Mouse (Mus musculus): ENCODE data around the gene Alg12. TPM values are rescaled to one million over a fixed set of nuclear protein-coding genes. Genes with fewer than 3 reads are reported as not detected.

Gene Alg12
- polyA plus RNA-seq, 1 experiment: 16.6 TPM

GRCm38 (mm10) chr15:88849621-88850020 is 30.5 kb upstream of the Alg12 start:
- TF ChIP-seq POLR2A (IDR thresholded peaks at IDR 0.05; ENCODE audit: low read depth, low read length) (no peak), CTCF (IDR thresholded peaks at IDR 0.05; ENCODE audit: extremely low read depth, insufficient read depth, insufficient read length, insufficient replicate concordance) (no peak)
- H3K27ac ChIP-seq (ENCODE audit: insufficient read depth, low read length): no peak overlapping the region
- no peak overlapping the region for H3K4me3 ChIP-seq (ENCODE audit: extremely low read depth, insufficient read depth, insufficient read length)
- 90% methylated on average over 2 of the region's 2 CpGs for WGBS
- no peaks in the 10 kb centered on the region for H3K27me3 ChIP-seq (ENCODE audit: control insufficient read depth, insufficient read depth, low read length)
- no peak for DNase-seq (ENCODE audit: low read depth in 1 of 2, low spot score in 2 of 2)
- H3K36me3 ChIP-seq (ENCODE audit: control insufficient read depth, insufficient read depth, low read length): no peaks in the 10 kb centered on the region
- no peaks in the 10 kb centered on the region for H3K4me1 ChIP-seq (ENCODE audit: control insufficient read depth, insufficient read depth, insufficient read length)

- Histone ChIP-seq H3K36me3 (ENCODE audit: control insufficient read depth, insufficient read depth, low read length) (no peaks in the 10 kb centered on the region), H3K27me3 (ENCODE audit: control insufficient read depth, insufficient read depth, low read length) (no peaks in the 10 kb centered on the region), H3K4me1 (ENCODE audit: control insufficient read depth, insufficient read depth, insufficient read length) (no peaks in the 10 kb centered on the region), H3K4me3 (ENCODE audit: extremely low read depth, insufficient read depth, insufficient read length) (no peak overlapping the region), H3K27ac (ENCODE audit: insufficient read depth, low read length) (no peak overlapping the region)
- TF ChIP-seq CTCF (IDR thresholded peaks at IDR 0.05; ENCODE audit: extremely low read depth, insufficient read depth, insufficient read length, insufficient replicate concordance): no peak
- 85% methylated on average over 1 of the region's 1 CpGs for WGBS
- no peak for DNase-seq (ENCODE audit: low read depth in 1 of 2, low spot score in 2 of 2)
Measured at GRCm38 (mm10) chr15:88848661-88849060, 29.5 kb upstream of the Alg12 start.

GRCm38 (mm10) chr15:88844966-88845365 is 25.8 kb upstream of the Alg12 start:
- no peak overlapping the region for H3K27ac ChIP-seq (ENCODE audit: insufficient read depth, low read length)
- WGBS: 85% methylated on average over 7 of the region's 7 CpGs

GRCm38 (mm10) chr15:88843486-88844097 is 24.5 kb upstream of the Alg12 start:
- 27% methylated on average over 8 of the region's 8 CpGs for WGBS
- Histone ChIP-seq H3K36me3 (ENCODE audit: control insufficient read depth, insufficient read depth, low read length) (no peaks in the 10 kb centered on the region), H3K27me3 (ENCODE audit: control insufficient read depth, insufficient read depth, low read length) (no peaks in the 10 kb centered on the region), H3K4me1 (ENCODE audit: control insufficient read depth, insufficient read depth, insufficient read length) (no peaks in the 10 kb centered on the region), H3K4me3 (ENCODE audit: extremely low read depth, insufficient read depth, insufficient read length) (no peak overlapping the region), H3K27ac (ENCODE audit: insufficient read depth, low read length) (no peak overlapping the region)
- TF ChIP-seq CTCF (IDR thresholded peaks at IDR 0.05; ENCODE audit: extremely low read depth, insufficient read depth, insufficient read length, insufficient replicate concordance): no peak
- TF ChIP-seq POLR2A (IDR thresholded peaks at IDR 0.05; ENCODE audit: low read depth, low read length): no peak
- no peak for DNase-seq (ENCODE audit: low read depth in 1 of 2, low spot score in 2 of 2)

More at GRCm38 (mm10) chr15:88844966-88845365, 25.8 kb upstream of the Alg12 start:
- TF ChIP-seq POLR2A (IDR thresholded peaks at IDR 0.05; ENCODE audit: low read depth, low read length) (no peak), CTCF (IDR thresholded peaks at IDR 0.05; ENCODE audit: extremely low read depth, insufficient read depth, insufficient read length, insufficient replicate concordance) (no peak)
- no peak for DNase-seq (ENCODE audit: low read depth in 1 of 2, low spot score in 2 of 2)
- Histone ChIP-seq H3K4me3 (ENCODE audit: extremely low read depth, insufficient read depth, insufficient read length) (no peak overlapping the region), H3K4me1 (ENCODE audit: control insufficient read depth, insufficient read depth, insufficient read length) (no peaks in the 10 kb centered on the region), H3K27me3 (ENCODE audit: control insufficient read depth, insufficient read depth, low read length) (no peaks in the 10 kb centered on the region), H3K36me3 (ENCODE audit: control insufficient read depth, insufficient read depth, low read length) (no peaks in the 10 kb centered on the region)

DNA sequence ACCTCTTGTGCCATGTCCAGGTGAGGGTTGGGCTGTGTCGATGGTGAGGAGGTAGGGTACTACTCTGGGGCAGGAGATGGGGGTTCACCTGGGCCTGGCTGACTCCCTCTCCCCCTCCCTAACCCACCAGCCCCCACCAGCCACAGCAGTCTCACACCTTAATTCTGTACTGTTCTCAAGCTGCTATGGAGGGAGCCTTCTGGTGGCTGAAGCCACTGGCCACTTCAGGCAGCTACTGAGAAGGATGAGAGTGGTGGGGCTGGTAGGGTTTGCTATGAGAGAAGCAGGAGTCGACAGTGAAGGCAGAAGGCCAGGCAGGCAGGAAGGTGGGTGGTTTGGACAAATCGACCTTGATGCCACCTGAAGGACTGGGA is 23.2 kb upstream of the Alg12 start:
- Histone ChIP-seq H3K4me1 (ENCODE audit: control insufficient read depth, insufficient read depth, insufficient read length) (no peaks in the 10 kb centered on the region), H3K27ac (ENCODE audit: insufficient read depth, low read length) (no peak overlapping the region), H3K4me3 (ENCODE audit: extremely low read depth, insufficient read depth, insufficient read length) (no peak overlapping the region), H3K36me3 (ENCODE audit: control insufficient read depth, insufficient read depth, low read length) (no peaks in the 10 kb centered on the region), H3K27me3 (ENCODE audit: control insufficient read depth, insufficient read depth, low read length) (no peaks in the 10 kb centered on the region)
- 73% methylated on average over 3 of the region's 3 CpGs for WGBS
- no peak for DNase-seq (ENCODE audit: low read depth in 1 of 2, low spot score in 2 of 2)
- TF ChIP-seq CTCF (IDR thresholded peaks at IDR 0.05; ENCODE audit: extremely low read depth, insufficient read depth, insufficient read length, insufficient replicate concordance): no peak
- no peak for TF ChIP-seq POLR2A (IDR thresholded peaks at IDR 0.05; ENCODE audit: low read depth, low read length)

DNA sequence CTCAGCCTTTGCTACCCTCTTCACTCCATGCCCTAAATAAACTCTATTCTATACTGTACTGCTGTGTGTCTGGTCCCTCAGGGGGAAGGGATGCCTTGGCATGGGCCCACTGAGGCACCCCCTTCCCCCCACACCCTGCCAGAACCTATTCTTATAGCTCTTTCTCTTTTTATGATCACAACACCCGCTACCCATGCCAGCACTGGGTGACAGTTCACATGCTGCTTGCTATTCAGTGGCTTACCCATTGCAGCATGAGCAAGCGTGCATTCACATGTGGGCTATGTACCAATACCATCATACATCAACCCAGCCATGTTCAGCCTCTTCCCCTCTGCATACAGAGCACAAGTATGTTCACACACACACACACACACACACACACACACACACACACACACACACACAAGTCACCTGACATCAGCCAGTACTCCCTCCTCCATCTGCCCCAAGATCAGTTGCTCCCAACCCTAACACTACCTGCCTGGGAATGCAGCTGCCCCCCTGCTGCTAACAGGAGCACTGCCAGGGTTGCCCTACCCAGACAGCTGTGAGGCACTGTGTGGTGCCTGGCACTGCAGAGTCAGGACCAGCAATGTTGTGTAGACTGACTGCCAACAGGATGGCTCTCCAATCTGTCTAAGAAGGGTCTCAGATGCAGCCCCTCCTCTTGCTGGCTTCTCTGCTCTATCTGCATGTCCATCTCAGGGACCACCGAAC is 22.6 kb upstream of the Alg12 start:
- Histone ChIP-seq H3K27me3 (ENCODE audit: control insufficient read depth, insufficient read depth, low read length) (no peaks in the 10 kb centered on the region), H3K36me3 (ENCODE audit: control insufficient read depth, insufficient read depth, low read length) (no peaks in the 10 kb centered on the region), H3K27ac (ENCODE audit: insufficient read depth, low read length) (no peak overlapping the region), H3K4me1 (ENCODE audit: control insufficient read depth, insufficient read depth, insufficient read length) (no peaks in the 10 kb centered on the region), H3K4me3 (ENCODE audit: extremely low read depth, insufficient read depth, insufficient read length) (no peak overlapping the region)
- TF ChIP-seq CTCF (IDR thresholded peaks at IDR 0.05; ENCODE audit: extremely low read depth, insufficient read depth, insufficient read length, insufficient replicate concordance) (no peak), POLR2A (IDR thresholded peaks at IDR 0.05; ENCODE audit: low read depth, low read length) (no peak)
- 92% methylated on average over 3 of the region's 3 CpGs for WGBS
- no peak for DNase-seq (ENCODE audit: low read depth in 1 of 2, low spot score in 2 of 2)

DNA sequence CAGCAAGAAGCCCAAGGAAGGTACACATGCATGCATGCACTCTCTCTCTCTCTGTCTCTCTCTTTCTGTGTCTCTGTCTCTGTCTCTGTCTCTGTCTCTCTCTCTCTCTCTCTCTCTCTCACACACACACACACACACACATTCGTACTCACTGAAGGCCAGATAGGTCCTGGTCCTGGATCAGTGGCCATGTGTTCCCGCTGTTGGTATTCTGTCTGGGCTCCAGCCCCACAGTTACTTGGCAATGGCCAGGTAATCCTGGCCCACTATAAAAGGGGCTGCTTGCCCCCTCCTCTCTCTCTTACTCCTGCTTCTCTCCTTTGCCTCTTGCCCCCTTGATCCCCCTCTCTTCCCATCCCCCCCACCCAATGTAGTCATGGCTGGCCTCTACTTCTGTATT is 22.0 kb upstream of the Alg12 start:
- TF ChIP-seq CTCF (IDR thresholded peaks at IDR 0.05; ENCODE audit: extremely low read depth, insufficient read depth, insufficient read length, insufficient replicate concordance) (no peak), POLR2A (IDR thresholded peaks at IDR 0.05; ENCODE audit: low read depth, low read length) (no peak)
- Histone ChIP-seq H3K36me3 (ENCODE audit: control insufficient read depth, insufficient read depth, low read length) (no peaks in the 10 kb centered on the region), H3K27me3 (ENCODE audit: control insufficient read depth, insufficient read depth, low read length) (no peaks in the 10 kb centered on the region), H3K27ac (ENCODE audit: insufficient read depth, low read length) (no peak overlapping the region), H3K4me1 (ENCODE audit: control insufficient read depth, insufficient read depth, insufficient read length) (no peaks in the 10 kb centered on the region), H3K4me3 (ENCODE audit: extremely low read depth, insufficient read depth, insufficient read length) (no peak overlapping the region)
- WGBS: 91% methylated on average over 2 of the region's 2 CpGs
- DNase-seq (ENCODE audit: low read depth in 1 of 2, low spot score in 2 of 2): no peak

Data from spleen, adult 2 months (tissue).